Mouse (Mus musculus) frontal cortex, postnatal 10 days (tissue): ENCODE measurements around the gene AC109138.7.
"Not testable (repeated sequence)": the region's sequence is repeated elsewhere in the genome, so short reads cannot be mapped to it uniquely, and the experiment has no call there.

Experiments
- DNase-seq, 2 experiments: peaks; one replicate each; pipeline ENCODE4 v3.0.0; 2022; ENCODE audit warnings: low spot score in 2 of 2, mixed read lengths in 1 of 2

Gene AC109138.7

DNA sequence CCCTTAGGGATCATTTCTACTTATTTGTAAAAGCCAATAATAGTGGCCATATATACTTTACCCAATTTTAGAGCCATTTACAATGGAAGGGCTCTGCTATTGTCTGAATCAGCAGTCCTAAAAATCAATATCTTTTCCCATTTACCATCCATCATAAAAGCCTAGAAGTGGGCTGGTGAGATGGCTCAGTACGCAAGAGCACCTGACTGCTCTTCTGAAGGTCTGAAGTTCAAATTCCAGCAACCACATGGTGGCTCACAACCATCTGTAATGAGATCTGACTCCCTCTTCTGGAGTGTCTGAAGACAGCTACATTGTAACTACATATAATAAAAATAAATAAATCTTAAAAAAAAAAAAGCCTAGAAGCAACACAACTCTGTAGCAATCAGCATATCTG lies 34.5 kb downstream of the AC109138.7 start:
- not testable (repeated sequence) for DNase-seq

- DNase-seq = no peak
Measured at GRCm38 (mm10) chr19:4254230-4254629, 40.1 kb downstream of the AC109138.7 start.

DNA sequence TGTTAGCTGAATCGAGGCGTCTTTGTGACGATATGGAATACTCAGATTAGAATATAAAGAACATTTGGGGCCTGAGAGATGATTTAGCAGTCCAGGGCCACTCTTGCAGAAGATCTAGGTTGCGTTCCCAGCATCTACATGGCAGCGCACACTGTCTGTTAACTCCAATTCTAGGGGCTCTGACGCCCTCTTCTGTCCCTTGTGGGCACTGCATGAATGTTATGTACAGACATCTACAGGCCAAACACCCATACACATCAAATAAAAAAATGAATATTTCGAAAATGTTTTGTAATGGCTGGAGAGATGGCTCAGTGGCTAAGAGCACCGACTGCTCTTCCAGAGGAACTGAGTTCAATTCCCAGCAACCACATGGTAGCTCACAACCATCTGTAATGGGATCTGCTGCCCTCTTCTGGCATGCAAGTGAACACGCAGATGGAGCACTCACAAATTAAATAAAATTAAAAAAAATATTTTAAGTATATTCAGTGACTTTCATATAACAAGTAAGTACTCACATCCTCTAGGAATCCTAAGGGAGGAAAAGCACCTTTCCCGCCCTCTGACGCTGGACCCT lies 41.5 kb downstream of the AC109138.7 start:
- no peak for DNase-seq

GRCm38 (mm10) chr19:4257216-4257896 lies 43.2 kb downstream of the AC109138.7 start:
- peak; percentile 76 to 91 for DNase-seq

DNA sequence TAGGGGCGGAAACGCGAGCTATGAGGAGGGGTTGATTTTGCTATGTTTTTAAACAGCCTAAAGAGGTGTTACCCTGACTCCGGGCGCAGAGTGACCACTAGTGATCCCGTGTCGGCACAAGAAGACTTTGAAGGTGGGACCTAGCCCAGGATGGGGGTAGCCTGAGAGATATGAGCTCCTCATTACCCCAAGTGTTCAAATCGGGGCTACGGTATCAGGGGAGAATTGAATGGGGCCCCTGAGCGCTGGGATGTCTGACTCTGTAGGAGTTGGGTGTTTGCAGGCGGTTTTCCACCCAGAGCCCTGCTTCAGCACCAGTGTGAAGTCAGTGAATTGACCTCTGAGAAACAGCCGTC lies 43.7 kb downstream of the AC109138.7 start:
- no peak for DNase-seq

- DNase-seq = no peak
Measured at GRCm38 (mm10) chr19:4261038-4261698, 47.0 kb downstream of the AC109138.7 start.

GRCm38 (mm10) chr19:4262756-4263155 lies 48.6 kb downstream of the AC109138.7 start:
- DNase-seq = no peak

DNA sequence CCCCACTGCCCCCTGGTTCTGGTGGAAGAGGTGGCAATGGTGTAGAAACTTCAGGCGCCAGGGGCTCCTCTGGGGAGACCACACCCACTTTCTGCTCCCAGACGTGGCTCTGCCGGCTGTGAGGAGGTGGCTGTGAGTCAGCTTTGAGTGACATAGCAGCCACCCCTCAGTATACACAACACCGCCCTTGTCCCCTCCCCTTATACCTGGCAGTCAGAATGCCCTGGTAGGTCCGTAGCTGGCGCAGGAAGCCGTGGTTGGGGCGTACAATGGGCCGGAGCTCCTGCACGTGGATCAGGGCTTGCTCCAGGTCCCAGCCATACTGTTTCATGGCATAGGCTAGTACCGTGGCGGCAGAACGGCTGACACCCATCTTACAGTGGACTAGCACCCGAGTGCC lies 49.5 kb downstream of the AC109138.7 start:
- no peak for DNase-seq

DNA sequence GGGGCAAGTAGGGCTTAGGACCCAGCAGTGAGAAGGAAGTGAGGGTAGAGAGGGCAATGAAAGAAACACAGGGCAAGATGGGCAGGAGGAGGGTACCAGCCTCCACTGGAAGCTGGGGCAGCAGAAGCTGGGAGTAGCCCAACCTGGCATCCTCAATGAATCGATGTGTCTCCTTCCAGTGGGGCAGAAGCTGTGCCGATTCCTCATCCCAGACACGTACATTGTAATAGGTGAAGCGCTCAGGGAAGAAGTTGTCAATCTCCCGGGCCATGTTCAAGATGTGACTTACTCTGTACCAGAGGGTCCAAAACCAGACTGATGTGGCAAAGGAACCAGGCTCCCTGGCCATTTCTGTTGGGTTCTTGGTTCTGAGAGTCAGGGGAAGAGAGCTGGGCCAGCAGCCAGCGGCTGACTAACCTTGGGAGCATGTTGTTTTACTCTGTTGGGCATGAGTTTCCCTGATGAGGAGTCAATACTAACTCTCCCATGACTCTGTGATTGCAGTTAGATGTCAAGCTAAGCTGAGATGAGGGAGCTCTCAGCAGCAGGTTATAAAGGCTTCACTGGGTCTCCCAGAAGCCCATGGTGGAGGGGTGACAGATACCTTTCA lies 50.1 kb downstream of the AC109138.7 start:
- no peak for DNase-seq

GRCm38 (mm10) chr19:4265956-4266355 lies 51.8 kb downstream of the AC109138.7 start:
- no peak for DNase-seq

- DNase-seq = peak; percentile 38 to 39
Measured at GRCm38 (mm10) chr19:4268566-4269361, 54.6 kb downstream of the AC109138.7 start, which contains the start of gene Ssh3. TSS of gene Ssh3 (minus strand) at chr19:4269180.

GRCm38 (mm10) chr19:4270187-4270586 lies 56.0 kb downstream of the AC109138.7 start:
- DNase-seq = peak in 1 of 2 experiments; percentile 4

- DNase-seq = no peak
Measured at GRCm38 (mm10) chr19:4270972-4271371, 56.8 kb downstream of the AC109138.7 start.

- DNase-seq = no peak
Measured at GRCm38 (mm10) chr19:4279487-4279886, 65.3 kb downstream of the AC109138.7 start.

- DNase-seq = no peak
Measured at GRCm38 (mm10) chr19:4280425-4280824, 66.3 kb downstream of the AC109138.7 start.
